Mouse (Mus musculus) G1E (cell line): ENCODE data around the gene Notch2. TPM values are rescaled to one million over a fixed set of nuclear protein-coding genes. Genes with fewer than 3 reads are reported as not detected.

ENCODE experiments used
- ATAC-seq: 2 replicates; pipeline ENCODE4 v1.8.0; 2016; ENCODE audit warnings: mild to moderate bottlenecking; ENCODE audit not compliant: insufficient number of reproducible peaks, poor library complexity, low FRiP score, severe bottlenecking; ENCODE audit errors: extremely low read depth
- DNase-seq: peaks from one replicate; pipeline ENCODE4 v3.0.0; 2012; ENCODE audit warnings: low spot score
- H3K27me3 ChIP-seq: 2 replicates; pipeline ENCODE4 v1.6.1; 2012; ENCODE audit warnings: mild to moderate bottlenecking, low read length, inconsistent platforms; ENCODE audit not compliant: insufficient read depth
- H3K36me3 ChIP-seq: replicated peaks from 2 replicates; pipeline ENCODE3; 2012; ENCODE audit warnings: mild to moderate bottlenecking, inconsistent platforms
- H3K4me1 ChIP-seq: 2 replicates; pipeline ENCODE4 v1.6.1; 2012; ENCODE audit warnings: low read depth, low read length, inconsistent platforms, mixed read lengths; ENCODE audit not compliant: insufficient read depth
- H3K4me3 ChIP-seq: 2 replicates; pipeline ENCODE4 v1.5.1; 2012; ENCODE audit warnings: low read depth, mild to moderate bottlenecking, inconsistent platforms, low read length, moderate library complexity, mixed read lengths
- H3K9me3 ChIP-seq: replicated peaks from 2 replicates; pipeline ENCODE4 v1.6.1; 2012; ENCODE audit warnings: inconsistent platforms
- CTCF ChIP-seq: IDR thresholded peaks from 2 replicates; pipeline ENCODE4 v1.5.1; 2012; ENCODE audit warnings: low read depth, low read length, inconsistent platforms, mixed read lengths
- GATA1 ChIP-seq: IDR thresholded peaks from 2 replicates; pipeline ENCODE4 v1.6.1; 2012; ENCODE audit warnings: borderline replicate concordance, low read length, inconsistent platforms, mixed read lengths
- GATA2 ChIP-seq: IDR thresholded peaks from 2 replicates; pipeline ENCODE4 v1.6.1; 2012; ENCODE audit warnings: low read depth, low read length, inconsistent platforms, borderline replicate concordance
- POLR2AphosphoS5 ChIP-seq: IDR thresholded peaks from 2 replicates; pipeline ENCODE4 v1.6.1; 2012; ENCODE audit warnings: low read depth, low read length, inconsistent platforms; ENCODE audit not compliant: insufficient replicate concordance
- TAL1 ChIP-seq: conservative IDR thresholded peaks from 2 replicates; pipeline ENCODE4 v1.6.1; 2012; ENCODE audit warnings: low read depth, low read length, inconsistent platforms, mixed read lengths
- polyA plus RNA-seq: library from polyadenylated mRNA; stranded (reverse); fragments of >175 nt; gene quantifications from 2 replicates; pipeline ENCODE4 v1.2.3, GENCODE M21; 2012
- total RNA-seq, 2 experiments: library from RNA; stranded (forward) in 1 of 2; stranded (reverse) in 1 of 2; fragments of 200-1000 nt in 1 of 2; fragments of >200 nt in 1 of 2; fragmentation: Nextera tagmentation in 1 of 2; gene quantifications; 2 replicates each; pipeline ENCODE4 v1.2.3; 2014 to 2017

Notch2 gene
- total and polyA plus RNA-seq, 3 experiments, result under 0.01 TPM; not detected in 2

- ATAC-seq (no peak), DNase-seq (no peak)
- H3K9me3 ChIP-seq, result peaks cover 72% of the 10 kb centered on the region
- no peak overlapping the region for H3K4me3 ChIP-seq
- no peak for TF ChIP-seq GATA1
- no peak for TF ChIP-seq CTCF
- TF ChIP-seq TAL1, result no peak
- TF ChIP-seq POLR2AphosphoS5, result no peak
- no peak for TF ChIP-seq GATA2
- H3K36me3 ChIP-seq, result no peaks in the 10 kb centered on the region
- no peaks in the 10 kb centered on the region for H3K4me1 ChIP-seq
- no peaks in the 10 kb centered on the region for H3K27me3 ChIP-seq
Measured at GRCm38 (mm10) chr3:98056956-98057365, 43.6 kb downstream of the Notch2 start.

- Histone ChIP-seq H3K36me3 (no peaks in the 10 kb centered on the region), H3K4me3 (no peak overlapping the region), H3K9me3 (peaks cover 59% of the 10 kb centered on the region), H3K27me3 (no peaks in the 10 kb centered on the region), H3K4me1 (no peaks in the 10 kb centered on the region)
- DNase-seq (no peak), ATAC-seq (no peak)
- TF ChIP-seq GATA1 (no peak), GATA2 (no peak), TAL1 (no peak), POLR2AphosphoS5 (no peak), CTCF (no peak)
Measured at GRCm38 (mm10) chr3:98059076-98059475, 45.7 kb downstream of the Notch2 start.

- TF ChIP-seq GATA1 (no peak), CTCF (no peak), TAL1 (no peak), POLR2AphosphoS5 (no peak), GATA2 (no peak)
- Histone ChIP-seq H3K36me3 (no peaks in the 10 kb centered on the region), H3K4me1 (no peaks in the 10 kb centered on the region)
Measured at GRCm38 (mm10) chr3:98060981-98061660, 47.8 kb downstream of the Notch2 start.

GRCm38 (mm10) chr3:98061661-98062330, 48.5 kb downstream of the Notch2 start:
- TF ChIP-seq CTCF (no peak), GATA2 (no peak), POLR2AphosphoS5 (no peak), TAL1 (no peak), GATA1 (no peak)
- peaks cover 55% of the 10 kb centered on the region for H3K9me3 ChIP-seq
- DNase-seq (no peak), ATAC-seq (no peak)
- no peak overlapping the region for H3K4me3 ChIP-seq
- H3K36me3 ChIP-seq, result no peaks in the 10 kb centered on the region
- no peaks in the 10 kb centered on the region for H3K27me3 ChIP-seq
- H3K4me1 ChIP-seq, result no peaks in the 10 kb centered on the region

More at GRCm38 (mm10) chr3:98060981-98061660, 47.8 kb downstream of the Notch2 start:
- ATAC-seq (no peak), DNase-seq (no peak)
- Histone ChIP-seq H3K4me3 (no peak overlapping the region), H3K27me3 (no peaks in the 10 kb centered on the region), H3K9me3 (peaks cover 56% of the 10 kb centered on the region)

GRCm38 (mm10) chr3:98062591-98063185, 49.4 kb downstream of the Notch2 start:
- H3K9me3 ChIP-seq, result peaks cover 47% of the 10 kb centered on the region
- TF ChIP-seq CTCF (no peak), TAL1 (no peak), POLR2AphosphoS5 (no peak), GATA1 (no peak), GATA2 (no peak)
- ATAC-seq (no peak), DNase-seq (no peak)
- H3K4me1 ChIP-seq, result no peaks in the 10 kb centered on the region
- no peaks in the 10 kb centered on the region for H3K27me3 ChIP-seq
- no peaks in the 10 kb centered on the region for H3K36me3 ChIP-seq
- H3K4me3 ChIP-seq, result no peak overlapping the region

GRCm38 (mm10) chr3:98063186-98063771, 50.0 kb downstream of the Notch2 start:
- Histone ChIP-seq H3K27me3 (no peaks in the 10 kb centered on the region), H3K36me3 (no peaks in the 10 kb centered on the region), H3K4me3 (no peak overlapping the region), H3K4me1 (no peaks in the 10 kb centered on the region), H3K9me3 (peaks cover 50% of the 10 kb centered on the region)
- TF ChIP-seq GATA1 (no peak), TAL1 (no peak), POLR2AphosphoS5 (no peak), GATA2 (no peak), CTCF (no peak)
- ATAC-seq (no peak), DNase-seq (no peak)
